Mouse (Mus musculus): ENCODE measurements around the gene Atp10b. TPM values are rescaled to one million over a fixed set of nuclear protein-coding genes. Genes with fewer than 3 reads are reported as not detected.
A peak's percentile ranks its signal among the peaks of the same experiment; 100 is the strongest.

The Atp10b gene
- polyA plus RNA-seq, 1 experiment from 2014 or later, result 0.98 TPM

DNA sequence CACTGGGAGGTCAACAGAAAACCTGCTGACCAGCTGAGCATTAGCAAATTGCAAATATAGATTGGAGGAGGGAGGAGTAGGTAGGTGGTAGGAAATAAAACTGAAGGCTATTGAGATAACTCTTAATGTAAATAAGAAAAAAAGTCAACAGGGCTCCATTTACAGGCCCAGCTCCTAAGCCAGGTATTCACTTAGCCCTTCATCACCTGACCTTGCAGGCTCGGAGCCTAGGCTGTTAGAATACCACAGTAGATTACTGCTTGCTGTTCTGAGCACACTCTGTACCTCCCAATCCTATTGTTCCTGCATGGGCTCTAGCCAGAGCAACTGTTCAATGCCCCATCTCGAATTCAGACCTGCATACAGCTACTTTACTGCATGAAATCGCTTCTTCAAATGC lies 117.8 kb downstream of the Atp10b start:
- 83% methylated on average over 3 of the region's 3 CpGs for WGBS
- no peak for ATAC-seq (ENCODE audit: low read depth)
- Histone ChIP-seq H3K4me3 (no peak overlapping the region), H3K36me3 (no peaks in the 10 kb centered on the region), H3K4me2 (no peak overlapping the region), H3K4me1 (replicated peaks) (peaks cover 18% of the 10 kb centered on the region), H3K9ac (no peak overlapping the region), H3K27me3 (no peaks in the 10 kb centered on the region), H3K27ac (replicated peaks) (no peak overlapping the region), H3K9me3 (no peaks in the 10 kb centered on the region)

GRCm38 (mm10) chr11:43269503-43270255 lies 120.0 kb downstream of the Atp10b start:
- Histone ChIP-seq H3K4me2 (peak overlapping the region; percentile 15), H3K36me3 (no peaks in the 10 kb centered on the region), H3K4me1 (replicated peaks) (peaks cover 18% of the 10 kb centered on the region), H3K9ac (no peak overlapping the region), H3K27me3 (no peaks in the 10 kb centered on the region), H3K27ac (replicated peaks) (peak overlapping the region; percentile 9; the same call in 1 of the 2 replicates), H3K9me3 (no peaks in the 10 kb centered on the region), H3K4me3 (no peak overlapping the region)
- WGBS, result 48% methylated on average over 6 of the region's 6 CpGs
- peak; percentile 91 for ATAC-seq (ENCODE audit: low read depth)

- peak overlapping the region; percentile 15 for H3K4me2 ChIP-seq
- 42% methylated on average over 10 of the region's 10 CpGs for WGBS
- peak overlapping the region; percentile 9; the same call in 1 of the 2 replicates for H3K27ac ChIP-seq (replicated peaks)
- no peaks in the 10 kb centered on the region for H3K27me3 ChIP-seq
- no peaks in the 10 kb centered on the region for H3K9me3 ChIP-seq
- no peak overlapping the region for H3K9ac ChIP-seq
- H3K4me3 ChIP-seq, result no peak overlapping the region
- no peaks in the 10 kb centered on the region for H3K36me3 ChIP-seq
- ATAC-seq (ENCODE audit: low read depth), result 0 out of 2 replicates have a peak, but pooled peaks have one; percentile 51
- H3K4me1 ChIP-seq (replicated peaks), result peaks cover 18% of the 10 kb centered on the region
Observed at GRCm38 (mm10) chr11:43270256-43270806, 120.7 kb downstream of the Atp10b start.

DNA sequence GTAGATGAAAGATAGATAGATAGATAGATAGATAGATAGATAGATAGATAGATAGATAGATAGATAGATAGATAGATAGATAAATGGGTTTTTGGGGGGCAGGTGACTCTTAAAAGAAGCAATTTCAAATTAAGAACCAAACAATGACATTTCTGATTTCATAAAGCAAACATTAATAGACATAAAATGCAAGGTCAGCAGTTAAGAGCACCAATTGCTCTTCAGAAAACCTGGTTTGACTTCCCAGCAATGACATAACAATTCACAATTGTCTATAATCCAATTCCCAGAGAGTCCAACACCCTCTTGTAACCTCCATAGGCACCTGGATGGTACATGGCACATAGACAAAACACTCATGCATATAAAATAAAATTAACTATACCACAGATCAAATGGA lies 124.2 kb downstream of the Atp10b start:
- no peak overlapping the region for H3K27ac ChIP-seq (replicated peaks)
- H3K9ac ChIP-seq, result no peak overlapping the region
- ATAC-seq (ENCODE audit: low read depth), result no peak
- no peak overlapping the region for H3K4me3 ChIP-seq
- H3K4me1 ChIP-seq (replicated peaks), result peaks cover 18% of the 10 kb centered on the region
- no peaks in the 10 kb centered on the region for H3K9me3 ChIP-seq
- no peak overlapping the region for H3K4me2 ChIP-seq
- H3K36me3 ChIP-seq, result no peaks in the 10 kb centered on the region
- H3K27me3 ChIP-seq, result no peaks in the 10 kb centered on the region

GRCm38 (mm10) chr11:43297584-43297983 lies 147.9 kb downstream of the Atp10b start:
- no peaks in the 10 kb centered on the region for H3K4me1 ChIP-seq (replicated peaks)
- H3K9ac ChIP-seq, result no peak overlapping the region
- no peaks in the 10 kb centered on the region for H3K9me3 ChIP-seq
- H3K27ac ChIP-seq (replicated peaks), result no peak overlapping the region
- no peak for ATAC-seq (ENCODE audit: low read depth)
- H3K27me3 ChIP-seq, result no peaks in the 10 kb centered on the region
- H3K4me2 ChIP-seq, result no peak overlapping the region
- no peak overlapping the region for H3K4me3 ChIP-seq
- 91% methylated on average over 6 of the region's 6 CpGs for WGBS
- H3K36me3 ChIP-seq, result no peaks in the 10 kb centered on the region

DNA sequence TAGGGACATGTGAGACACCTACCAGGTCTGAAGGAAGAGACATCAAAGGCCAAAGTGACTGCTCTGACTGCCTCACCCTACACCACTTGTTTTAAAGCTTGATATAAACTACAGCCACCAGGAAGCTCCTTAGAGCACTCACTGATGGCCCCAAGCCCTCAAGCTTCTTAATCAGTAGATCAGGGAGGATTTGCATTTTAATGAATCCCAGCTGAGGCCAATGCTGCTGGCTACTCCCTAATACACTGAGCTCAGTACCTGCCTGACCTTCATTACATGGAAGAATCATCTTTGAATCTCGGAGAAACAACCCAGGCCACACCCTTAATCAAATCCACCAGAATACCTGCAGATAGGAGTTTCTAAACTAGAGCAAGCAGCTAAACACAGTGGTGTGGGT lies 161.3 kb downstream of the Atp10b start:
- no peak overlapping the region for H3K9ac ChIP-seq
- no peak overlapping the region for H3K4me2 ChIP-seq
- 41% methylated on average over 1 of the region's 1 CpGs for WGBS
- ATAC-seq (ENCODE audit: low read depth), result no peak
- no peak overlapping the region for H3K4me3 ChIP-seq
- no peaks in the 10 kb centered on the region for H3K27me3 ChIP-seq
- H3K36me3 ChIP-seq, result no peaks in the 10 kb centered on the region
- H3K9me3 ChIP-seq, result no peaks in the 10 kb centered on the region
- no peaks in the 10 kb centered on the region for H3K4me1 ChIP-seq (replicated peaks)
- H3K27ac ChIP-seq (replicated peaks), result no peak overlapping the region

Other genes starting within 250 kb of the Atp10b start
- gene Gm9972, start 114.1 kb upstream of the Atp10b start, polyA plus RNA-seq (2015; fragmentation: Nextera tagmentation; extraction: Ambion mirVana), result 0.39 TPM in 1 of 2 replicates, not detected in the other

Measured in neural tube, embryonic 13.5 days (tissue).